Mouse (Mus musculus) CH12.LX (cell line): ENCODE measurements at regions not wholly inside any gene's neighbourhood (a gene's known extent, or its start where the extent isn't known, plus 50 kb on each side); places are given as distances from the start of the nearest gene placed in this dataset.

Experiments used
- DNase-seq: peaks from one replicate; pipeline ENCODE4 v3.0.0-alpha.2; 2013; ENCODE audit errors: extremely low read depth
- H3K27ac ChIP-seq: 2 replicates; pipeline ENCODE4 v1.5.1; 2012; ENCODE audit warnings: low read depth, mild to moderate bottlenecking, control low read depth, moderate library complexity; ENCODE audit not compliant: insufficient read depth
- H3K27me3 ChIP-seq: replicated peaks from 2 replicates; pipeline ENCODE3; 2012; ENCODE audit warnings: inconsistent platforms
- H3K36me3 ChIP-seq, 2 experiments: replicated peaks in 1 of 2; 2 replicates each; pipeline versions ENCODE3 to v1.6.1; 2012; ENCODE audit warnings: inconsistent platforms in 1 of 2, low read length in 1 of 2, mild to moderate bottlenecking in 1 of 2, mixed read lengths in 1 of 2, moderate library complexity in 1 of 2; ENCODE audit not compliant: control insufficient read depth in 1 of 2, insufficient read depth in 1 of 2
- H3K4me1 ChIP-seq, 2 experiments: 2 replicates each; pipeline ENCODE4 v1.6.1; 2012; ENCODE audit warnings: inconsistent platforms in 1 of 2, moderate library complexity in 1 of 2; ENCODE audit not compliant: insufficient read depth in 2 of 2, control insufficient read depth in 1 of 2
- H3K4me2 ChIP-seq: 2 replicates; pipeline ENCODE4 v1.6.1; 2012; ENCODE audit warnings: low read depth, mild to moderate bottlenecking, control low read depth; ENCODE audit not compliant: poor library complexity, insufficient read depth, severe bottlenecking
- H3K4me3 ChIP-seq, 3 experiments: fragments of 150-350 bp in 1 of 3; sonication (generic) in 1 of 3; replicated peaks in 1 of 3; 2 replicates each; pipeline versions ENCODE3 to v1.5.1; 2011 to 2012; ENCODE audit warnings: low read depth in 2 of 3, low read length in 2 of 3, mild to moderate bottlenecking in 2 of 3, moderate library complexity in 2 of 3, control low read depth in 1 of 3, improper control_type of control experiment in 1 of 3, inconsistent platforms in 1 of 3, mixed read lengths in 1 of 3; ENCODE audit not compliant: poor library complexity in 1 of 3
- H3K79me2 ChIP-seq: replicated peaks from 2 replicates; pipeline ENCODE4 v1.6.1; 2012; ENCODE audit warnings: mild to moderate bottlenecking, moderate library complexity; ENCODE audit not compliant: control insufficient read depth, poor library complexity, insufficient read depth, severe bottlenecking; ENCODE audit errors: extremely low read depth
- H3K9ac ChIP-seq: 2 replicates; pipeline ENCODE4 v1.6.1; 2012; ENCODE audit warnings: low read depth, mild to moderate bottlenecking, control low read depth, moderate library complexity; ENCODE audit not compliant: insufficient read depth
- H3K9me3 ChIP-seq: replicated peaks from 2 replicates; pipeline ENCODE3; 2012; ENCODE audit warnings: low read length, inconsistent platforms, mixed read lengths
- CTCF ChIP-seq, 2 experiments: IDR thresholded peaks in 1 of 2; conservative IDR thresholded peaks in 1 of 2; 2 replicates each; pipeline ENCODE4 v1.5.1; 2011 to 2012; ENCODE audit warnings: low read depth in 2 of 2, low read length in 2 of 2, improper control_type of control experiment in 1 of 2, inconsistent platforms in 1 of 2, mild to moderate bottlenecking in 1 of 2, moderate library complexity in 1 of 2
- EP300 ChIP-seq: IDR thresholded peaks from 2 replicates; pipeline ENCODE4 v1.6.1; 2011; ENCODE audit warnings: low read length, improper control_type of control experiment
- ETS1 ChIP-seq: conservative IDR thresholded peaks from 2 replicates; pipeline ENCODE4 v1.6.1; 2012; ENCODE audit warnings: low read depth, mild to moderate bottlenecking, inconsistent platforms, low read length, improper control_type of control experiment, moderate library complexity
- HCFC1 ChIP-seq: IDR thresholded peaks from 2 replicates; pipeline ENCODE4 v1.6.1; 2012; ENCODE audit warnings: low read depth, mild to moderate bottlenecking, inconsistent platforms, low read length, improper control_type of control experiment
- JUND ChIP-seq: conservative IDR thresholded peaks from 2 replicates; pipeline ENCODE4 v1.6.1; 2011; ENCODE audit warnings: low read depth, low read length, improper control_type of control experiment
- KAT2A ChIP-seq: IDR thresholded peaks from 2 replicates; pipeline ENCODE4 v1.6.1; 2012; ENCODE audit warnings: low read length, improper control_type of control experiment, inconsistent platforms; ENCODE audit not compliant: insufficient replicate concordance
- MAFK ChIP-seq: IDR thresholded peaks from 2 replicates; pipeline ENCODE4 v1.6.1; 2011; ENCODE audit warnings: low read length, improper control_type of control experiment; ENCODE audit not compliant: insufficient replicate concordance
- MAZ ChIP-seq: IDR thresholded peaks from 2 replicates; pipeline ENCODE4 v1.6.1; 2012; ENCODE audit warnings: low read depth, mild to moderate bottlenecking, inconsistent platforms, low read length, improper control_type of control experiment, moderate library complexity
- MEF2A ChIP-seq: IDR thresholded peaks from 2 replicates; pipeline ENCODE4 v1.6.1; 2014; ENCODE audit warnings: low read depth, mild to moderate bottlenecking, inconsistent platforms, low read length, improper control_type of control experiment, borderline replicate concordance
- MXI1 ChIP-seq: IDR thresholded peaks from 2 replicates; pipeline ENCODE4 v1.6.1; 2011; ENCODE audit warnings: mild to moderate bottlenecking, low read depth, low read length, improper control_type of control experiment
- NELFE ChIP-seq: IDR thresholded peaks from 2 replicates; pipeline ENCODE4 v1.6.1; 2011; ENCODE audit warnings: low read depth, low read length, improper control_type of control experiment
- NRF1 ChIP-seq: IDR thresholded peaks from 2 replicates; pipeline ENCODE4 v1.6.1; 2014; ENCODE audit warnings: low read depth, mild to moderate bottlenecking, inconsistent platforms, low read length, improper control_type of control experiment, moderate library complexity
- PAX5 ChIP-seq: IDR thresholded peaks from 2 replicates; pipeline ENCODE4 v1.6.1; 2012; ENCODE audit warnings: low read length, inconsistent platforms, mixed read lengths
- POLR2AphosphoS2 ChIP-seq: IDR thresholded peaks from 2 replicates; pipeline ENCODE4 v1.6.1; 2011; ENCODE audit warnings: low read depth, low read length, improper control_type of control experiment
- SIN3A ChIP-seq: IDR thresholded peaks from 2 replicates; pipeline ENCODE4 v1.6.1; 2012; ENCODE audit warnings: low read length, improper control_type of control experiment, inconsistent platforms
- SMC3 ChIP-seq: IDR thresholded peaks from 2 replicates; pipeline ENCODE4 v1.6.1; 2011; ENCODE audit warnings: low read depth, low read length, improper control_type of control experiment
- TBP ChIP-seq: conservative IDR thresholded peaks from 2 replicates; pipeline ENCODE4 v1.6.1; 2011; ENCODE audit warnings: low read depth, low read length, improper control_type of control experiment
- USF1 ChIP-seq: IDR thresholded peaks from 2 replicates; pipeline ENCODE4 v1.6.1; 2014; ENCODE audit warnings: low read depth, mild to moderate bottlenecking, inconsistent platforms, low read length, improper control_type of control experiment
- ZKSCAN1 ChIP-seq: IDR thresholded peaks from 2 replicates; pipeline ENCODE4 v1.6.1; 2012; ENCODE audit warnings: low read depth, inconsistent platforms, low read length, improper control_type of control experiment, borderline replicate concordance
- dilution Hi-C: fragments of 300-500 bp; cut with MboI; formaldehyde crosslinking; loops from 2 replicates; pipeline ENCODE4 v1.14.3; 2020; ENCODE audit warnings: low sequenced_read_pairs; ENCODE audit not compliant: extremely low pct_unique_long_range_greater_than_20kb, extremely low pct_ligation_motif_present
- in situ Hi-C: fragments of 300-500 bp; cut with MboI; formaldehyde crosslinking; loops from 3 replicates; pipeline ENCODE4 v1.14.3; 2019; ENCODE audit warnings: low sequenced_read_pairs, low pct_ligation_motif_present, low pct_unique_long_range_greater_than_20kb, mixed read lengths

DNA sequence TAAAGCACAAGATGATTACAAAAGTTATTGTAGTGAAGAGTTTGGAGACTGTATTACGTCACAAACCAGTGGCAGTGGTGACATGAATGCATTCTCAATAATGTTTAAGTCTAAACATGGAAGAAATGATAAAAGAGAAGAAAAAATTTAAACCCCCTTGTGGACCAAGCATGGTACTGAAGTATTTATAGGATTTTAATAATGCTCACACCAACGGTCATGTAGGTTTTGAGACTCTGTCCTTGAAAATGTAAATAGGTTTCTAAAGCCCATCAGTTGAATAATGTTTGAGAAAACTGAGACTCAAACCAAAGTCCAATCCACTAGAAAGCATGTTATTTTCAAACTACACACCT is 343.1 kb upstream of the Olfr161 start:
- Histone ChIP-seq H3K27me3 (no peaks in the 10 kb centered on the region), H3K4me3 (no peak overlapping the region), H3K27ac (no peak overlapping the region), H3K79me2 (no peaks in the 10 kb centered on the region), H3K4me2 (no peak overlapping the region), H3K9me3 (no peaks in the 10 kb centered on the region), H3K4me1 (no peaks in the 10 kb centered on the region), H3K9ac (no peak overlapping the region), H3K36me3 (no peaks in the 10 kb centered on the region)
- dilution Hi-C loops (no loop called here), in situ Hi-C loops (no loop called here)
- no peak for TF ChIP-seq EP300
- no peak for TF ChIP-seq NRF1
- no peak for TF ChIP-seq KAT2A
- no peak for TF ChIP-seq NELFE
- no peak for TF ChIP-seq MAZ
- peak in 1 of 2 experiments; percentile 23; a peak in 2 of 4 replicates for TF ChIP-seq CTCF (conservative IDR thresholded peaks at IDR 0.05 in 1 of 2, IDR thresholded peaks at IDR 0.05 in 1 of 2; ENCODE audit: low read depth in 2 of 2, low read length in 2 of 2)
- peak; percentile 20; the same call in 1 of the 2 replicates for TF ChIP-seq SMC3
- DNase-seq, result peak; percentile 40

DNA sequence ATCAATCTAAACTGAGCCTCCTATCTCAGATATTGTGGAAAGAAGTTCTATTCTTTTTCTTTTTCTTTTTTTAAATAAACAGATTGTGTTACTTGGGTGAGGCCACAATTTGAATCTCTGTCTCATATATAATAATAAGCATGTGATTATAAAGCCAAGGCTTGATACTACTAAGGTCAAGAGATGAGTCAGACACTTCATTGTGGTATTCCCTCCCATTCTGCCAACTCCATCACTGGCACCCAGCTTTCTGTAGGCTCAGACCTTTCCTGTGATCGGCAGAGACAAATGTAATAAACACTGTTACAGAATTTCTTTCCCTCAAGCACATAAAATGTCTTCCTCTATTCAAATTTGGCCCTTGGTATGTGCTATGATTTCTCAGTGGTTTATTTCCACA is 337.0 kb upstream of the Olfr161 start:
- in situ Hi-C loops, result no loop called here
- Histone ChIP-seq H3K9me3 (no peaks in the 10 kb centered on the region), H3K4me2 (no peak overlapping the region), H3K27ac (no peak overlapping the region), H3K36me3 (no peaks in the 10 kb centered on the region), H3K79me2 (no peaks in the 10 kb centered on the region), H3K4me1 (no peaks in the 10 kb centered on the region), H3K27me3 (no peaks in the 10 kb centered on the region), H3K9ac (no peak overlapping the region), H3K4me3 (no peak overlapping the region)
- DNase-seq, result no peak
- dilution Hi-C loops, result no loop called here
- TF ChIP-seq MXI1, result no peak
- no peak for TF ChIP-seq USF1
- TF ChIP-seq SIN3A, result no peak
- TF ChIP-seq TBP, result no peak
- no peak for TF ChIP-seq HCFC1
- no peak for TF ChIP-seq EP300
- no peak for TF ChIP-seq ETS1
- TF ChIP-seq POLR2AphosphoS2, result no peak
- TF ChIP-seq MEF2A, result no peak
- TF ChIP-seq MAFK, result no peak
- TF ChIP-seq PAX5, result no peak
- no peak for TF ChIP-seq MAZ
- TF ChIP-seq JUND, result no peak
- no peak for TF ChIP-seq ZKSCAN1
